In genomic region chr2:100088614-100089013, GRCm38 (mm10) we compare ENCODE assay signal across 17 mouse cellular contexts.
"Had no signal": no experiment of that assay in that cellular context is flagged by ENCODE, and none has a peak within 500 bp of the region (broad histone marks: within the 10 kb centered on the region; RNA-seq: fewer than 3 reads in every experiment).

No protein-coding gene starts in this region.

- H3K9me3 ChIP-seq: intestine, embryonic 15.5 days; limb, embryonic 12.5 days; lung, embryonic 15.5 days; midbrain, embryonic 15.5 days; neural tube, embryonic 13.5 days had no signal

- H3K4me1 ChIP-seq: intestine, embryonic 15.5 days; limb, embryonic 12.5 days; lung, embryonic 15.5 days; midbrain, embryonic 15.5 days; neural tube, embryonic 13.5 days had no signal

- ATAC-seq: intestine, embryonic 15.5 days; liver, postnatal 0 days; midbrain, embryonic 15.5 days had no signal

- H3K9ac ChIP-seq: intestine, embryonic 15.5 days; limb, embryonic 12.5 days; liver, embryonic 14.5 days; liver, postnatal 0 days; lung, embryonic 15.5 days; midbrain, embryonic 15.5 days; neural tube, embryonic 13.5 days had no signal

- H3K4me2 ChIP-seq: intestine, embryonic 15.5 days; limb, embryonic 12.5 days; liver, embryonic 11.5 days; lung, embryonic 15.5 days; midbrain, embryonic 15.5 days; neural tube, embryonic 13.5 days had no signal

- H3K27me3 ChIP-seq: intestine, embryonic 15.5 days; limb, embryonic 12.5 days; lung, embryonic 15.5 days; midbrain, embryonic 15.5 days; neural tube, embryonic 13.5 days had no signal

- H3K4me3 ChIP-seq: intestine, embryonic 15.5 days; left cerebral cortex, adult 2 months; limb, embryonic 12.5 days; lung, embryonic 15.5 days; midbrain, embryonic 15.5 days; neural tube, embryonic 13.5 days had no signal

- H3K27ac ChIP-seq: intestine, embryonic 15.5 days; left cerebral cortex, adult 2 months; limb, embryonic 12.5 days; liver, embryonic 14.5 days; lung, embryonic 15.5 days; midbrain, embryonic 15.5 days; neural tube, embryonic 13.5 days had no signal

- DNase-seq: kidney, adult 11 months; kidney, adult 9 months; kidney, postnatal 36 days; layer of hippocampus, postnatal 36 days; liver, postnatal 0 days; lung, postnatal 10 days; lung, postnatal 4 days; thymus, adult 18-20 months; thymus, postnatal 36 days had no signal

- H3K36me3 ChIP-seq: intestine, embryonic 15.5 days; limb, embryonic 12.5 days; lung, embryonic 15.5 days; midbrain, embryonic 15.5 days; neural tube, embryonic 13.5 days had no signal
